In genomic region chr2:79292431-79292830, GRCm38 (mm10) we compare ENCODE assay signal across 19 mouse cellular contexts. TPM values are rescaled to one million over a fixed set of nuclear protein-coding genes. Genes with fewer than 3 reads are reported as not detected.
DNase-seq lines count a peak whose midpoint lies in the region.
"Had no signal": no experiment of that assay in that cellular context is flagged by ENCODE, and none has a peak within 500 bp of the region (broad histone marks: within the 10 kb centered on the region; RNA-seq: fewer than 3 reads in every experiment).

No protein-coding gene starts in this region.

- DNase-seq in layer of hippocampus, adult 11-12 months (ENCODE audit: low spot score) = peak; percentile 55
- no peak for DNase-seq in layer of hippocampus, adult 9-10 months (ENCODE audit: low spot score)
- peak; percentile 63 for DNase-seq in brain, adult 2 months (ENCODE audit: low read depth, low spot score)
- DNase-seq in layer of hippocampus, adult 18-20 months (ENCODE audit: low spot score in 2 of 2) = peak; percentile 65 to 79
- peak; percentile 77 for DNase-seq in layer of hippocampus, adult 9-11 months
- DNase-seq in spleen, postnatal 36 days (ENCODE audit: low spot score in 2 of 2) = no peak
- no peak for DNase-seq in cerebellum, postnatal 4 days (ENCODE audit: low spot score in 2 of 2)
- no peak for DNase-seq in adrenal gland, adult (ENCODE audit: inconsistent age in 2 of 2, low spot score in 1 of 2)
- DNase-seq: adrenal gland, adult 2 months; adrenal gland, postnatal 14 days; B cell, adult 2 months; cerebellum, adult 18-20 months; cerebellum, adult 9-10 months; cerebellum, postnatal 14 days; gastrocnemius, adult 2 months; gastrocnemius, postnatal 14 days; heart, adult 18-20 months; heart, postnatal 10 days; heart, postnatal 36 days had no signal

RNA-seq across cellular contexts. Expression of gene Itga4, which starts 37.2 kb away (rescaled TPM):
- 10 to 100 TPM; 25.2 to 26.9 TPM for total RNA-seq in layer of hippocampus, adult 18-20 months (2021)

Comparison
In these comparisons a context has a peak if more than half of its experiments do, and no peak if none do; other contexts are left out.
1. DNase-seq: peak in layer of hippocampus, adult 11-12 months (single experiment), brain, adult 2 months (single experiment), layer of hippocampus, adult 18-20 months (2 of 2) and layer of hippocampus, adult 9-11 months (single experiment); none in layer of hippocampus, adult 9-10 months (single experiment), spleen, postnatal 36 days (0 of 2), cerebellum, postnatal 4 days (0 of 2) and adrenal gland, adult (0 of 2).